Mouse (Mus musculus) retina, postnatal 1 day (tissue): Measurements from ENCODE around the gene Dll4.
A peak's percentile ranks its signal among the peaks of the same experiment; 100 is the strongest.

ENCODE experiments used
- DNase-seq: peaks from one replicate; pipeline ENCODE4 v3.0.0-alpha.2; 2012

Gene Dll4

GRCm38 (mm10) chr2:119312380-119312958 is 13.1 kb upstream of the Dll4 start:
- DNase-seq: peak; percentile 74

GRCm38 (mm10) chr2:119313780-119314479 is 11.7 kb upstream of the Dll4 start:
- DNase-seq: peak; percentile 95

- DNase-seq: peak; percentile 62
These were observed 10.8 kb upstream of the Dll4 start for GRCm38 (mm10) chr2:119314742-119315310.

GRCm38 (mm10) chr2:119318043-119318710 is 7.4 kb upstream of the Dll4 start:
- no peak for DNase-seq

GRCm38 (mm10) chr2:119320571-119320970 is 5.0 kb upstream of the Dll4 start:
- DNase-seq: no peak

GRCm38 (mm10) chr2:119321771-119322586 is 3.6 kb upstream of the Dll4 start:
- DNase-seq: peak; percentile 74

GRCm38 (mm10) chr2:119322587-119323300 is 2.8 kb upstream of the Dll4 start:
- peak; percentile 96 for DNase-seq

GRCm38 (mm10) chr2:119323866-119324575 is 1.6 kb upstream of the Dll4 start:
- DNase-seq: peak; percentile 80

- DNase-seq: peak; percentile 61
These were observed 837 bp upstream of the Dll4 start for GRCm38 (mm10) chr2:119324576-119325318.

- DNase-seq: peak; percentile 52
These were observed 847 bp downstream of the Dll4 start for GRCm38 (mm10) chr2:119326161-119327101.

- DNase-seq: peak; percentile 74
These were observed 1.5 kb downstream of the Dll4 start for GRCm38 (mm10) chr2:119327102-119327480.

- no peak for DNase-seq
These were observed 2.5 kb downstream of the Dll4 start for GRCm38 (mm10) chr2:119327942-119328526.

- no peak for DNase-seq
These were observed 3.0 kb downstream of the Dll4 start for GRCm38 (mm10) chr2:119328546-119328945.

- no peak for DNase-seq
These were observed 3.7 kb downstream of the Dll4 start for GRCm38 (mm10) chr2:119329123-119329817.

GRCm38 (mm10) chr2:119330795-119331194 is 5.2 kb downstream of the Dll4 start:
- DNase-seq: no peak

GRCm38 (mm10) chr2:119332177-119332661 is 6.6 kb downstream of the Dll4 start:
- DNase-seq: no peak

- DNase-seq: no peak
These were observed 8.6 kb downstream of the Dll4 start for GRCm38 (mm10) chr2:119334135-119334534.

- DNase-seq: no peak
These were observed 9.5 kb downstream of the Dll4 start for GRCm38 (mm10) chr2:119334964-119335525.
